Mouse (Mus musculus) midbrain, postnatal 0 days (tissue): ENCODE data around the gene Ceacam1. TPM values are rescaled to one million over a fixed set of nuclear protein-coding genes. Genes with fewer than 3 reads are reported as not detected.
"Not testable (repeated sequence)": the region's sequence is repeated elsewhere in the genome, so short reads cannot be mapped to it uniquely, and the experiment has no call there.

Experiments
- ATAC-seq: fragments of 200-750 bp; cut with Nextera tagmentation; 2 replicates; pipeline ENCODE4 v1.8.0; 2017; ENCODE audit warnings: moderate number of reproducible peaks, mild to moderate bottlenecking, moderate TSS enrichment, moderate library complexity; ENCODE audit not compliant: low FRiP score
- DNase-seq: peaks from one replicate; pipeline ENCODE4 v3.0.0-alpha.2; 2015; ENCODE audit warnings: low spot score
- H3K27ac ChIP-seq: fragments of 300-500 bp; sonication (generic); 2 replicates; pipeline ENCODE4 v1.5.1; 2014; ENCODE audit warnings: low read depth, mild to moderate bottlenecking, low read length, mixed read lengths
- H3K27me3 ChIP-seq: fragments of 300-500 bp; sonication (generic); 2 replicates; pipeline ENCODE4 v1.6.1; 2014; ENCODE audit warnings: low read length, control low read depth, mixed read lengths; ENCODE audit not compliant: insufficient read depth
- H3K36me3 ChIP-seq: fragments of 300-500 bp; sonication (generic); 2 replicates; pipeline ENCODE4 v1.6.1; 2014; ENCODE audit warnings: low read length, control low read depth, mixed read lengths; ENCODE audit not compliant: insufficient read depth
- H3K4me1 ChIP-seq: fragments of 300-500 bp; sonication (generic); 2 replicates; pipeline ENCODE4 v1.6.1; 2014; ENCODE audit warnings: mild to moderate bottlenecking, control low read depth, antibody characterized with exemption, low read length, mixed read lengths; ENCODE audit not compliant: insufficient read depth
- H3K4me2 ChIP-seq: fragments of 300-500 bp; sonication (generic); 2 replicates; pipeline ENCODE4 v1.6.1; 2014; ENCODE audit warnings: low read depth, mild to moderate bottlenecking, low read length, mixed read lengths; ENCODE audit not compliant: poor library complexity, severe bottlenecking
- H3K4me3 ChIP-seq: fragments of 300-500 bp; sonication (generic); 2 replicates; pipeline ENCODE4 v1.5.1; 2014; ENCODE audit warnings: low read depth, mild to moderate bottlenecking, low read length, moderate library complexity
- H3K9ac ChIP-seq: fragments of 300-500 bp; sonication (generic); replicated peaks from 2 replicates; pipeline ENCODE4 v1.6.1; 2014; ENCODE audit warnings: mild to moderate bottlenecking, low read length, moderate library complexity, mixed read lengths; ENCODE audit not compliant: poor library complexity, severe bottlenecking
- H3K9me3 ChIP-seq: fragments of 300-500 bp; sonication (generic); 2 replicates; pipeline ENCODE4 v1.6.1; 2016; ENCODE audit warnings: low read length, control low read depth
- CTCF ChIP-seq: IDR thresholded peaks from 2 replicates; pipeline ENCODE4 v1.5.1; 2016; ENCODE audit warnings: antibody characterized with exemption, mild to moderate bottlenecking
- WGBS: fragments of 180-500 bp; shearing (Covaris S2); extraction: QIAGEN DNeasy Blood & Tissue Kit; methylation state at CpG from one replicate; pipeline ENCODE4 v1.1.7; 2014; 5-methylcytosine and 5-hydroxymethylcytosine counted together
- polyA plus RNA-seq: library from polyadenylated mRNA; unstranded; fragments of >200 nt; fragmentation: Nextera tagmentation; extraction: Ambion mirVana; gene quantifications from 2 replicates; pipeline ENCODE4 v1.2.1, GENCODE M21; 2015
- total RNA-seq: library from RNA; depleted of rRNA; stranded (reverse); fragments of >200 nt; gene quantifications from 2 replicates; pipeline ENCODE4 v1.2.3, GENCODE M21; 2014; rRNA removed

Ceacam1 gene
- total RNA-seq: 1.4 and 2.9 TPM in 2 replicates
- polyA plus RNA-seq: 0.84 and 0.94 TPM in 2 replicates

DNA sequence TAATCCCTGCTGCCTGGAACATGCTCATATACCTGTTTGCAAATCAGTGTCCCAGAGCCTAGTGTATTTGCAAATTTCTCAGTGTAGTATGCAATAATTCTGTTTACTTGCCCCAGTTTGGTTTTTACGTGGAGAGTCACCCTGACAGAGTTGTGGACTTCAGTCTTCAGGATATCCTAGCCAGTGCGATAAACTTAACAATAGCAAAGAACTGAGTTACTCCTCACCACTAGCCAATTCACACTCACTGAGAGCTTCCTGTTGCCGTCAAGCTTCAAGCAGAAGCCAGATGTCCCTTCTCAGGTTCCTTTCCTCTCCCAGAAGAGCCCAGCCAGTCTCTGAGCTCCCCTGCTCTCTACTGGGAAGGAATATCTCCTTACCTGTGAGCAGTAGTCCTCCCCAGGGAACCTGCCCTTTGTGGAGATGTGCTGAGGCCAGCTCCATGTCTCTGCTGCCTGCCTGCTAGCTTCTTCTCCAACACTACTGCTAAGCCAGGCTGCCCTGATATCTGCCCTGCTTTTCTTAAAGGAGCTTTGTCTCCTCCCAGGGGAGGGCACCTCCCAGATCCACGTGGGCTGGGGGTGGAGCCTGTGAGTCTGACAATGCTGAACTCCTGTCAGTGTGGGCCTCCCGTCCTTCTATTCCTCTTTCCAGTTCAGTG lies at the start of gene Ceacam1:
Gene Ceacam1 (minus strand): TSS at position 513 of the 661 bp plus-strand sequence.
- peak; percentile 3 for DNase-seq
- H3K36me3 ChIP-seq, H3K4me1 ChIP-seq, H3K27me3 ChIP-seq, H3K9me3 ChIP-seq, H3K4me3 ChIP-seq, H3K9ac ChIP-seq, H3K4me2 ChIP-seq, H3K27ac ChIP-seq, ATAC-seq: not testable (repeated sequence)
- 44% methylated on average over 5 of the region's 5 CpGs for WGBS

GRCm38 (mm10) chr7:25516070-25516777 lies 38.8 kb upstream of the Ceacam1 start:
- not testable (repeated sequence) for H3K9me3 ChIP-seq, H3K9ac ChIP-seq, ATAC-seq, H3K27ac ChIP-seq, H3K4me2 ChIP-seq, H3K27me3 ChIP-seq, H3K4me1 ChIP-seq, H3K4me3 ChIP-seq, DNase-seq, H3K36me3 ChIP-seq
- WGBS: 56% methylated on average over 2 of the region's 5 CpGs

- not testable (repeated sequence) for H3K4me3 ChIP-seq, H3K9ac ChIP-seq, H3K9me3 ChIP-seq, H3K27ac ChIP-seq, H3K36me3 ChIP-seq, H3K4me1 ChIP-seq, H3K4me2 ChIP-seq, H3K27me3 ChIP-seq
- 33% methylated on average over 1 of the region's 1 CpGs for WGBS
- ATAC-seq: peak; percentile 54; the same call in 1 of the 2 replicates
- DNase-seq: peak; percentile 21
These were observed 38.3 kb upstream of the Ceacam1 start for GRCm38 (mm10) chr7:25515667-25516066.

DNA sequence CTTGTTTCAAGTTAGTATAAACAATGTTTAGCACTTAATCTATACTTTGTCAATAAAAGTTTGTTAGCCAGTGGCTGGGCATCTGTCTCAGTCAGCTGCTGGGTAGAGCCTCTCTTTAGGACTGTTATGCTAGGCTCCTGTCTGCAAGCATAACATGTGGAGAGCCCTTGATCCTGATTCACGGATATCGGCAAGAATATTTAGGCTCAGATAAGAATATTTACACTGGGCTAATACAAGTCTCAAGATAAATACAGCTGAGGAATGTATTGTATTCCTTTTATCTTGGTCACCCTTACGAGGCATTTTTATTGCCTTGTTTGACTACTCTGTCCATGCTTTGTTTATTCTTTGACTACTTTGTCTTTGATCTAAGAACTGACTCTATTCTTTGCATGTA lies 32.5 kb upstream of the Ceacam1 start:
- Histone ChIP-seq H3K27me3 (no peaks in the 10 kb centered on the region), H3K4me1 (no peaks in the 10 kb centered on the region), H3K4me2 (no peak overlapping the region), H3K4me3 (no peak overlapping the region), H3K9me3 (no peaks in the 10 kb centered on the region), H3K9ac (no peak overlapping the region), H3K27ac (no peak overlapping the region), H3K36me3 (no peaks in the 10 kb centered on the region)
- no peak for DNase-seq
- WGBS: 70% methylated on average over 3 of the region's 3 CpGs
- TF ChIP-seq CTCF: no peak
- ATAC-seq: no peak

GRCm38 (mm10) chr7:25494649-25495048 lies 17.2 kb upstream of the Ceacam1 start:
- ATAC-seq: no peak
- 83% methylated on average over 1 of the region's 1 CpGs for WGBS
- no peaks in the 10 kb centered on the region for H3K27me3 ChIP-seq

DNA sequence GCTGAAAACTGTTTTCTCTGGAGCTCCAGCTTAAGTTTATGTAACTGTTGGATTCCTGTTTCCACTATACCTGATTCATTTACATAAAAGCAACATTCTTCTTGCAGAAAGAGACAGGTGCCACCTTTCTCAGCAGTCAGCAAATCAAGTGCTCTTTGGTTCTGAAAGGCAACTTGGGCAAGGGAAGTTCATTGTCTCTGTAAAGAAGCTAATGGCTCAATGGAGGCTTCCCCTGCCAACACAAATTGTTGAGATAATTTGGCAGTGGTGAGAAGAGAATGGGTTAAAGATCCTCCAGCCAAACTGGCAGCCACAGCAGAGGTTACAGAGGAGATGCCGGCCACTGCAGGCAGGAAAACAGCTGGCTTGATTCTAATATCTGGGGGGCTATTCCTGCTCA lies 13.3 kb upstream of the Ceacam1 start:
- WGBS: no CpG with 5 or more reads among the region's 1 CpGs
- not testable (repeated sequence) for H3K9me3 ChIP-seq, H3K9ac ChIP-seq, H3K4me2 ChIP-seq, ATAC-seq, H3K4me3 ChIP-seq, DNase-seq, H3K27me3 ChIP-seq, H3K36me3 ChIP-seq, H3K4me1 ChIP-seq, H3K27ac ChIP-seq

More at GRCm38 (mm10) chr7:25494649-25495048, 17.2 kb upstream of the Ceacam1 start:
- no peak overlapping the region for H3K4me2 ChIP-seq
- H3K9ac ChIP-seq: no peak overlapping the region
- H3K27ac ChIP-seq: no peak overlapping the region
- no peaks in the 10 kb centered on the region for H3K9me3 ChIP-seq
- no peak for DNase-seq
- no peaks in the 10 kb centered on the region for H3K4me1 ChIP-seq
- TF ChIP-seq CTCF: no peak
- H3K4me3 ChIP-seq: no peak overlapping the region
- no peaks in the 10 kb centered on the region for H3K36me3 ChIP-seq

DNA sequence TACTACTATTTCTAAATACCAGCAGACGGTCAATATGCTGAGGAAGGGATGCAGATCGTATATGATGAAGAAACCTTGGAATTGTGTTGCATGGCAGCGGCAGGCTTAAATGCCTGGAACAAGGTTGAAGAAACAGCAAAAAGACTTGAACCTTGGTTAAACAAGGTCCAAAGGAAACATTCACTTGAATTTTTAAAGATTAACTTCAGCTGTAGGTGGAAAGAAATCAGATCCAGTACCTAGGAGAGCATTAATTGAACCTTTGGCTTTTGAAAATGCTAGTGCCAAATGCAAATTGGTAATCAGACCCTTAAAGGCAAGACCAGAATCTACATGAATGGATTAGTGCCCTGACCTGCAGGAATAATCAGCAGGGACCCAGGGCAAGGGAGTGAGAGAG lies 12.0 kb upstream of the Ceacam1 start:
- WGBS: 90% methylated on average over 3 of the region's 3 CpGs
- not testable (repeated sequence) for H3K36me3 ChIP-seq, H3K27me3 ChIP-seq, H3K9me3 ChIP-seq, H3K4me2 ChIP-seq, ATAC-seq, H3K27ac ChIP-seq, H3K9ac ChIP-seq, DNase-seq, H3K4me3 ChIP-seq, H3K4me1 ChIP-seq
